Mouse (Mus musculus): ENCODE results near the gene Oaz2.

Gene Oaz2

DNA sequence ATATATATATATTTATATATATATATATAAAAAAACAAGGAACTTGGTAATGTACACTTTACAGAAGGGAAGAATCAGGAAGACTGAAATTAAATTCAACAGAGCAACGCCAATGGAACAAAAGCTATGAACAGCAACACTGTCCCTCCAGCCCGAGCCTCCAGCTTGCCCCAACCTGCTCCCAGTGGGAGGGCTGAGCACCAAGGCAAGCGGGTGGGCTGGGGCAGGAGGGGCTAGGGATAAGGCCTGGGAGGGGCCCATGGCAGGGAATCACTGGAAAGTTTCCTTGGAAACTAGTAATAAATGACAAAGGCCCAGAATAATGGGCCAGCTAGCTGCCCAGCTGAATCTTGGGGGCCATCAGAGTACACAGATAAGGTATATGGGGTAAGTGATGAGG is 24.7 kb downstream of the Oaz2 start:
- TF ChIP-seq POU5F1 (IDR thresholded peaks at IDR 0.05; ENCODE audit: borderline replicate concordance, low read length): no peak
- TF ChIP-seq CTCF (conservative IDR thresholded peaks at IDR 0.05; ENCODE audit: low read length): no peak
- no peak for TF ChIP-seq NANOG (IDR thresholded peaks at IDR 0.05; ENCODE audit: borderline replicate concordance, low read length)
- Histone ChIP-seq H3K4me3 (replicated peaks; ENCODE audit: low read length) (no peak overlapping the region), H3K4me1 (replicated peaks; ENCODE audit: low read depth, low read length) (peaks cover 36% of the 10 kb centered on the region), H3K36me3 (ENCODE audit: insufficient read depth, low read length) (peaks cover 89% of the 10 kb centered on the region), H3K27me3 (ENCODE audit: insufficient read depth, low read length) (no peaks in the 10 kb centered on the region), H3K9me3 (ENCODE audit: low read length) (peaks cover 3% of the 10 kb centered on the region; the same call in 1 of the 2 replicates)

DNA sequence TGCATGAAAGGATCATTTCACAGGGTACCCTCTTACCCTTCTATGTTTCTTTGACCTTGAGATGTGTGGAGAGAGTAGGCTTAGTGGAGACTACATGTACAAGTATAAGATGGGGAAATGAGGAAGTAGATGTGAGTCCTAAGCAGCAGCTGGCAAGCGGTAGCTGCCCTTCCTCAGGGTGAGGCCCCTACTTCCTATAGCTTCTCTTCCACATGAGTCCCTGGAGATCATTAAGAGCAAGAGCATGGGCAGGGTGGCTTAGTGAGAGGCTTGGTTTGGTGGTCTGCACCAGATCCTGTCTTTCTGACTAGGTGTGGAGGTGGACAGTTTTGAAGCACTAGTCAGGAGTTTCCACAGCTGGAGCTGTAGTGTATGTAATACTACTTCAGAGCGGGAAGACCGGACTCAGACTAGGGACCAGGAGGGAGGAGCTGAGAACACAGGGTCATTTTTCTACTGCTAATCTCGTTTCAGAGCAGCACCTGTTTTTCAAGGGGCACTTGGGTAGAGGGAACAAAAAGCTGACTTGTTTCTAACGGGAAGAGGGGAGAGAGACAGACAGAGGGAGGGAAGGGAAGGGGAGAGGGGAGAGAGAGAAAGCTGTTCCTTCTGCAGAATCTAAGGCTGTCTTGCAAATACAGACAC is 25.3 kb downstream of the Oaz2 start:
- no peak for TF ChIP-seq POU5F1 (IDR thresholded peaks at IDR 0.05; ENCODE audit: borderline replicate concordance, low read length)
- TF ChIP-seq NANOG (IDR thresholded peaks at IDR 0.05; ENCODE audit: borderline replicate concordance, low read length): no peak
- no peak for TF ChIP-seq CTCF (conservative IDR thresholded peaks at IDR 0.05; ENCODE audit: low read length)
- Histone ChIP-seq H3K4me1 (replicated peaks; ENCODE audit: low read depth, low read length) (peaks cover 36% of the 10 kb centered on the region), H3K27me3 (ENCODE audit: insufficient read depth, low read length) (no peaks in the 10 kb centered on the region), H3K4me3 (replicated peaks; ENCODE audit: low read length) (no peak overlapping the region), H3K36me3 (ENCODE audit: insufficient read depth, low read length) (peaks cover 89% of the 10 kb centered on the region), H3K9me3 (ENCODE audit: low read length) (peaks cover 3% of the 10 kb centered on the region; the same call in 1 of the 2 replicates)

DNA sequence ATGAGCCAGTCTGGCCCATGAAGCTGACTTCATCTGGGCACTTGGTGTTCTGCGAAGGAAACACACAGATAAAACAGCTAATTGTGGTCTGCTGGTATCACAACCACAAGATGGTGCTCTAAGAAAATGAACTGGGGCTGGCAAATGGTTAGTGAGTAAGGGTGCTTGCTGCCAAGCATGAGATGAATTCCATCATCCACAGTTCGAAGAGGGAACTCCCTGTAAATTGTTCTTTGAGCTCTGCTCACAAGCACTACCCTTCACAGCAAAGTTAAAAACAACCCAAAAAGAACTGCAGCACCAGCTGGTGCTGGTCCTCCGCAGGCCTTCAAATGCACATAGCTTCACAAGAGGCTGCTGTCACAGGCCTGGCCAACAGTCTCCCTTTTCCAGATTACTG is 27.8 kb downstream of the Oaz2 start:
- no peak overlapping the region for H3K4me3 ChIP-seq (replicated peaks; ENCODE audit: low read length)
- H3K4me1 ChIP-seq (replicated peaks; ENCODE audit: low read depth, low read length): peaks cover 33% of the 10 kb centered on the region
- H3K9me3 ChIP-seq (ENCODE audit: low read length): no peaks in the 10 kb centered on the region
- peaks cover 97% of the 10 kb centered on the region for H3K36me3 ChIP-seq (ENCODE audit: insufficient read depth, low read length)
- TF ChIP-seq POU5F1 (IDR thresholded peaks at IDR 0.05; ENCODE audit: borderline replicate concordance, low read length) (no peak), NANOG (IDR thresholded peaks at IDR 0.05; ENCODE audit: borderline replicate concordance, low read length) (no peak), CTCF (conservative IDR thresholded peaks at IDR 0.05; ENCODE audit: low read length) (no peak)
- no peaks in the 10 kb centered on the region for H3K27me3 ChIP-seq (ENCODE audit: insufficient read depth, low read length)

DNA sequence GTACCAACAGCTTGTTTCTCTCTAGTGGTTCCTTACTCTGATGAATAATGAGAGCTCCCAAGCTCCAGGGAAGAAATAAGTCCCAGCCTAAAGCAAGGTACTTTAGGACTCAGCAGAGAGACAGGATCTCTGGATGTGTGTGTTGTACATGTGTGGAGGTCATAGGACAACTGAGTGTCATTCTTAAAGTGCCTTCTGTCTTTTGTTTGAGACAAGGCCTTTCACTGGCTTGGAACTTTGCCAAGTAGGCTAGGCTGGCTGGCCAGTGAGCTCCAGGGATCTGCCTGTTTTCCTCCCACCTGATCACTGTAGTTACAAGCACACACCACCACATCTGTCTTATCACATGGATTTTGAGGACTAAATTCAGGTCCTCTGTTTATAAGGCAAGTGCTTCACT is 28.5 kb downstream of the Oaz2 start:
- no peak for TF ChIP-seq POU5F1 (IDR thresholded peaks at IDR 0.05; ENCODE audit: borderline replicate concordance, low read length)
- no peak for TF ChIP-seq NANOG (IDR thresholded peaks at IDR 0.05; ENCODE audit: borderline replicate concordance, low read length)
- no peak for TF ChIP-seq CTCF (conservative IDR thresholded peaks at IDR 0.05; ENCODE audit: low read length)
- peaks cover 29% of the 10 kb centered on the region for H3K4me1 ChIP-seq (replicated peaks; ENCODE audit: low read depth, low read length)

DNA sequence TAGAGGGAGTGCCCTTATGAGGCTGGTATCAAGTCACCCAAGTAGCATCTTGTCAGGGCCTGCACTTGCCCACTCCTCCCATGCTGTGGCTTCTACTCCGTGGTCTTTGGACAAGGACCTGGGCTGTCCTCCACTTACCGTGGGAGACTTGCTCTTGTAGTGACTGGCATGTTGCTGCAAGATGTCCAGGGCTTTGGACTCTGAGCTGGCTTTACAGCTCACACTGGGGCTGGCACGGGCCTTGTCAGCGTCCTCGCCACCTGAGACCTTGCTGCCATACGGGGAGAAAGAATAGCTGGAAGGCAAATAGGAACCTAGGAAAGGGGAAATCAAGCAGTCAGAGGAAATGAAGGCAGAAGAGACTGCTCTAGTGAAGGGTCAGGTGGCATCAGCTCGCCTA is 29.6 kb downstream of the Oaz2 start:
- Histone ChIP-seq H3K36me3 (ENCODE audit: insufficient read depth, low read length) (peaks cover 100% of the 10 kb centered on the region), H3K4me1 (replicated peaks; ENCODE audit: low read depth, low read length) (peaks cover 24% of the 10 kb centered on the region), H3K27me3 (ENCODE audit: insufficient read depth, low read length) (no peaks in the 10 kb centered on the region), H3K9me3 (ENCODE audit: low read length) (no peaks in the 10 kb centered on the region), H3K4me3 (replicated peaks; ENCODE audit: low read length) (no peak overlapping the region)
- TF ChIP-seq POU5F1 (IDR thresholded peaks at IDR 0.05; ENCODE audit: borderline replicate concordance, low read length): no peak
- no peak for TF ChIP-seq NANOG (IDR thresholded peaks at IDR 0.05; ENCODE audit: borderline replicate concordance, low read length)
- TF ChIP-seq CTCF (conservative IDR thresholded peaks at IDR 0.05; ENCODE audit: low read length): no peak

More for the DNA sequence above, 28.5 kb downstream of the Oaz2 start:
- Histone ChIP-seq H3K4me3 (replicated peaks; ENCODE audit: low read length) (no peak overlapping the region), H3K36me3 (ENCODE audit: insufficient read depth, low read length) (peaks cover 97% of the 10 kb centered on the region), H3K27me3 (ENCODE audit: insufficient read depth, low read length) (no peaks in the 10 kb centered on the region), H3K9me3 (ENCODE audit: low read length) (no peaks in the 10 kb centered on the region)

DNA sequence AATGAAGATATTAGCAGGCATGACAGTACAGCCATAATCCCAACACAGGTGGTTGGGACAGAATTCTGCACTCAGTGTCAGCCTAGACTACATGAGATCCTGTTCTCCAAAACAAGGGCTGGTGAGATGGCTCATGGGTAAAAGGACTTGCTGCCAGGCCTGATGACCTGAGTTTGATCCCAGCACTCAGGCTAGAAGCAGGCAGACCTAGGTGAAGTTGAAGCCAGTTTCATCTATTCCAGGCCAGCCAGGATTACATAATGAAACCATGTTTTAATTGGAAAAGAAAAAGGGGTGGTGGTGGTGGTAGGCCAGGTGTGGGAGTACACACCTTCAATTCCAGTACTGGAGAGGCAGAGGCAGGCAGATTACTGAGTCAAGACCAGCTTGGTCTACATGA is 30.2 kb downstream of the Oaz2 start:
- no peak for TF ChIP-seq CTCF (conservative IDR thresholded peaks at IDR 0.05; ENCODE audit: low read length)
- no peak for TF ChIP-seq POU5F1 (IDR thresholded peaks at IDR 0.05; ENCODE audit: borderline replicate concordance, low read length)
- TF ChIP-seq NANOG (IDR thresholded peaks at IDR 0.05; ENCODE audit: borderline replicate concordance, low read length): no peak
- Histone ChIP-seq H3K4me3 (replicated peaks; ENCODE audit: low read length) (no peak overlapping the region), H3K9me3 (ENCODE audit: low read length) (no peaks in the 10 kb centered on the region), H3K4me1 (replicated peaks; ENCODE audit: low read depth, low read length) (peaks cover 24% of the 10 kb centered on the region), H3K36me3 (ENCODE audit: insufficient read depth, low read length) (peaks cover 100% of the 10 kb centered on the region), H3K27me3 (ENCODE audit: insufficient read depth, low read length) (no peaks in the 10 kb centered on the region)

DNA sequence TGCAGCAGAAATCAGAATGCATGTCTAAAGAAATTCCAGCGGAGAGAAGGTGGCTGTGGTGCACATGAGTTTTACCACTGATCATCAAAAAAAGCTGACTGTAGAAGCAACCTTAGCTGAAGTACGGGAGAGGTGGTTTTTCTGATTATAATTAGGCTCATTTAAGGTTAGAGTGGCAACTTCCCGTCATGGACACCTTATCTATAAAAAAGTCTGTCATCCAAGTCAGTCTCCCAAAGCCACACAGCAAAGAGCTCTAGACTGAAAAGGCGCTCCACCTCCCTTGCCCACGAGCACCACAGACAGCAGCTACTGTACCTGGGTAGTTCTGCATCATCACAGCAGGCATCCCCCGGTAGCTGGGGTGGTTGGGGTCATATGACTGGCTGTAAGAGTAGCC is 32.7 kb downstream of the Oaz2 start:
- no peak for TF ChIP-seq CTCF (conservative IDR thresholded peaks at IDR 0.05; ENCODE audit: low read length)
- TF ChIP-seq NANOG (IDR thresholded peaks at IDR 0.05; ENCODE audit: borderline replicate concordance, low read length): no peak
- TF ChIP-seq POU5F1 (IDR thresholded peaks at IDR 0.05; ENCODE audit: borderline replicate concordance, low read length): no peak

DNA sequence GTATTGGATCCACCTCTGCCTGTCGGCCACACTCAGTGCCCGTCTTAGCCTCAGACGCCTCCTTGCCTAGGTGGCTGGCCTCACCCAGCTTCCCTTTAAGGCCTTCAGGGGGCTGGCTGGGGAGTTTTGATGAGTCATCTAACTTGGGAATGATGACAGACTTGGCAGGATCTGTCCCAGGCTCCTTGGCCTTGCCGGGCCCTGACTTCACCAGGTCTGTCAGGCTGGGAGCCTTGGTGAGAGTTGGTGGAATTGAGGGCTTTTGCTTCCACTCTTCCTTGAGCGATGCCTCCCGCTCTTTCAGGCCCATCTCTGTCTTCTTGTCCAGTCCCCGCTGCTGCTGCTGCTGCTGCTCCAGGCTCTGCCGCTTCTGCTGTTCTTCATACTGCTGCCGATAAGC is 34.5 kb downstream of the Oaz2 start:
- Histone ChIP-seq H3K9me3 (ENCODE audit: low read length) (no peaks in the 10 kb centered on the region), H3K4me1 (replicated peaks; ENCODE audit: low read depth, low read length) (peaks cover 39% of the 10 kb centered on the region)

More for the DNA sequence above, 32.7 kb downstream of the Oaz2 start:
- H3K27me3 ChIP-seq (ENCODE audit: insufficient read depth, low read length): no peaks in the 10 kb centered on the region
- peaks cover 38% of the 10 kb centered on the region for H3K4me1 ChIP-seq (replicated peaks; ENCODE audit: low read depth, low read length)
- peaks cover 88% of the 10 kb centered on the region for H3K36me3 ChIP-seq (ENCODE audit: insufficient read depth, low read length)
- H3K9me3 ChIP-seq (ENCODE audit: low read length): no peaks in the 10 kb centered on the region
- no peak overlapping the region for H3K4me3 ChIP-seq (replicated peaks; ENCODE audit: low read length)

DNA sequence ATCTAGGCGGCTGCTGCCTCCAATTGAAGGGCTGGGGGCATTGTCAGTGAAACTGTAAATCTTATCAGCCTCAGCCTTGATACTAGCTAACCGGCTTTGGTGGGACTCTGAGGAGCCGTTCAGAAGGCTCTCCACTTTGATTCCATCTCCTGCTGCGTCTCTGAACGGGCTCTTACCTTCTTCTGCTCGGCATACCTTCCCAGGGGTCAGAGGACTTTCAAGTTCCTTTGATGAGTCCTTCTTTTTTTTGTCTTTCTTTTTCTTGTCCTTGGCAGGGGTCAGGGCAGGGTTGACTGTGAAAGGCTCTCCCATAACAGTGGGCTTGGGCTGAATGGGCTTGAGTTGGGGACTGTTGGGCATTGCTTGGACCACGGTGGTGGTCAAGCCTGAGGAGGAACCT is 35.4 kb downstream of the Oaz2 start:
- H3K4me1 ChIP-seq (replicated peaks; ENCODE audit: low read depth, low read length): peaks cover 39% of the 10 kb centered on the region
- peak overlapping the region; percentile 57 for H3K4me3 ChIP-seq (replicated peaks; ENCODE audit: low read length)
- H3K9me3 ChIP-seq (ENCODE audit: low read length): no peaks in the 10 kb centered on the region
- H3K27me3 ChIP-seq (ENCODE audit: insufficient read depth, low read length): no peaks in the 10 kb centered on the region
- peaks cover 67% of the 10 kb centered on the region for H3K36me3 ChIP-seq (ENCODE audit: insufficient read depth, low read length)
- TF ChIP-seq POU5F1 (IDR thresholded peaks at IDR 0.05; ENCODE audit: borderline replicate concordance, low read length): no peak
- TF ChIP-seq NANOG (IDR thresholded peaks at IDR 0.05; ENCODE audit: borderline replicate concordance, low read length): peak; percentile 20; the same call in 1 of the 2 replicates
- no peak for TF ChIP-seq CTCF (conservative IDR thresholded peaks at IDR 0.05; ENCODE audit: low read length)

More for the DNA sequence above, 34.5 kb downstream of the Oaz2 start:
- H3K27me3 ChIP-seq (ENCODE audit: insufficient read depth, low read length): no peaks in the 10 kb centered on the region
- TF ChIP-seq CTCF (conservative IDR thresholded peaks at IDR 0.05; ENCODE audit: low read length) (no peak), NANOG (IDR thresholded peaks at IDR 0.05; ENCODE audit: borderline replicate concordance, low read length) (no peak), POU5F1 (IDR thresholded peaks at IDR 0.05; ENCODE audit: borderline replicate concordance, low read length) (no peak)
- H3K36me3 ChIP-seq (ENCODE audit: insufficient read depth, low read length): peaks cover 76% of the 10 kb centered on the region
- H3K4me3 ChIP-seq (replicated peaks; ENCODE audit: low read length): no peak overlapping the region

All from E14TG2a.4 (cell line).